Mouse (Mus musculus): Measurements from ENCODE around the gene Mtmr11. TPM values are rescaled to one million over a fixed set of nuclear protein-coding genes. Genes with fewer than 3 reads are reported as not detected.
A peak's percentile ranks its signal among the peaks of the same experiment; 100 is the strongest.

The Mtmr11 gene
- polyA plus RNA-seq, 1 experiment from 2014 or later, result 2.7 TPM

GRCm38 (mm10) chr3:96182382-96182776 lies 20.6 kb downstream of the Mtmr11 start:
- WGBS (ENCODE audit: insufficient replicate concordance), result 34% methylated on average over 4 of the region's 4 CpGs
- H3K4me1 ChIP-seq (ENCODE audit: insufficient read depth), result no peaks in the 10 kb centered on the region
- H3K9ac ChIP-seq (replicated peaks), result no peak overlapping the region
- H3K4me3 ChIP-seq (ENCODE audit: low read depth, low read length), result no peak overlapping the region
- no peak for DNase-seq
- no peaks in the 10 kb centered on the region for H3K27me3 ChIP-seq (ENCODE audit: insufficient read depth, low read length)
- no peak for TF ChIP-seq CTCF (IDR thresholded peaks at IDR 0.05; ENCODE audit: low read depth)
- TF ChIP-seq EP300 (IDR thresholded peaks at IDR 0.05; ENCODE audit: low read depth), result no peak
- no peak overlapping the region for H3K4me2 ChIP-seq (ENCODE audit: low read depth, low read length)
- H3K9me3 ChIP-seq (ENCODE audit: low read length), result no peaks in the 10 kb centered on the region
- ATAC-seq, result no peak
- H3K36me3 ChIP-seq (replicated peaks; ENCODE audit: insufficient read depth, low read length), result peaks cover 13% of the 10 kb centered on the region
- H3K27ac ChIP-seq (ENCODE audit: low read depth), result no peak overlapping the region

GRCm38 (mm10) chr3:96192977-96193376 lies 31.2 kb downstream of the Mtmr11 start:
- no peak overlapping the region for H3K4me3 ChIP-seq (ENCODE audit: low read depth, low read length)
- peaks cover 12% of the 10 kb centered on the region for H3K4me1 ChIP-seq (ENCODE audit: insufficient read depth)
- TF ChIP-seq CTCF (IDR thresholded peaks at IDR 0.05; ENCODE audit: low read depth), result no peak
- no peak for TF ChIP-seq EP300 (IDR thresholded peaks at IDR 0.05; ENCODE audit: low read depth)
- H3K36me3 ChIP-seq (replicated peaks; ENCODE audit: insufficient read depth, low read length), result no peaks in the 10 kb centered on the region
- no peak overlapping the region for H3K9ac ChIP-seq (replicated peaks)
- no peaks in the 10 kb centered on the region; the same call in 1 of the 2 replicates for H3K9me3 ChIP-seq (ENCODE audit: low read length)
- H3K4me2 ChIP-seq (ENCODE audit: low read depth, low read length), result no peak overlapping the region
- no peaks in the 10 kb centered on the region for H3K27me3 ChIP-seq (ENCODE audit: insufficient read depth, low read length)
- 68% methylated on average over 12 of the region's 12 CpGs for WGBS (ENCODE audit: insufficient replicate concordance)
- no peak for DNase-seq
- no peak for ATAC-seq
- no peak overlapping the region for H3K27ac ChIP-seq (ENCODE audit: low read depth)

DNA sequence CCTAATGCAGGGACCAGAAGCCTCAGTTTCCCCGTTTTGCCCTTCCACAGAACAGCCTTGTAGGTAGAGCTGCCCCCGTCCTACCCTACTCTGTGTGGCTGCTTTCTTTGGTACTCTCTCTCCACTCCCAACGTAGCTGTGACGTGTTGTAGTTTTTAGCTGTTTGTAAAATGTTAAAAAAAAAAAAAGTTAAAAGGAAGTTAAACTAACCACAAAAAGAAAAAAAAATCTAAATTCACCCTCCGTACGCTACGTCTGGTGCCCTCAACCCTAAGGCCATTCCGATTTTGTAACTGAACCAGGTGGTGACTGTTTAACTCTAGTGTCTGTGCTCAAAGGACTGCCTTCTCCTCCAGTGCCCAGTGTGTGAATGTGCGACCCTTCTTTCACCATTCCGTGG lies 33.2 kb downstream of the Mtmr11 start:
- ATAC-seq, result no peak
- Histone ChIP-seq H3K4me2 (ENCODE audit: low read depth, low read length) (no peak overlapping the region), H3K4me1 (ENCODE audit: insufficient read depth) (peaks cover 15% of the 10 kb centered on the region), H3K36me3 (replicated peaks; ENCODE audit: insufficient read depth, low read length) (no peaks in the 10 kb centered on the region), H3K27ac (ENCODE audit: low read depth) (no peak overlapping the region), H3K4me3 (ENCODE audit: low read depth, low read length) (no peak overlapping the region), H3K9ac (replicated peaks) (no peak overlapping the region), H3K9me3 (ENCODE audit: low read length) (no peaks in the 10 kb centered on the region; the same call in 1 of the 2 replicates), H3K27me3 (ENCODE audit: insufficient read depth, low read length) (no peaks in the 10 kb centered on the region)
- no peak for DNase-seq
- TF ChIP-seq EP300 (IDR thresholded peaks at IDR 0.05; ENCODE audit: low read depth) (no peak), CTCF (IDR thresholded peaks at IDR 0.05; ENCODE audit: low read depth) (no peak)
- WGBS (ENCODE audit: insufficient replicate concordance), result 50% methylated on average over 10 of the region's 10 CpGs

DNA sequence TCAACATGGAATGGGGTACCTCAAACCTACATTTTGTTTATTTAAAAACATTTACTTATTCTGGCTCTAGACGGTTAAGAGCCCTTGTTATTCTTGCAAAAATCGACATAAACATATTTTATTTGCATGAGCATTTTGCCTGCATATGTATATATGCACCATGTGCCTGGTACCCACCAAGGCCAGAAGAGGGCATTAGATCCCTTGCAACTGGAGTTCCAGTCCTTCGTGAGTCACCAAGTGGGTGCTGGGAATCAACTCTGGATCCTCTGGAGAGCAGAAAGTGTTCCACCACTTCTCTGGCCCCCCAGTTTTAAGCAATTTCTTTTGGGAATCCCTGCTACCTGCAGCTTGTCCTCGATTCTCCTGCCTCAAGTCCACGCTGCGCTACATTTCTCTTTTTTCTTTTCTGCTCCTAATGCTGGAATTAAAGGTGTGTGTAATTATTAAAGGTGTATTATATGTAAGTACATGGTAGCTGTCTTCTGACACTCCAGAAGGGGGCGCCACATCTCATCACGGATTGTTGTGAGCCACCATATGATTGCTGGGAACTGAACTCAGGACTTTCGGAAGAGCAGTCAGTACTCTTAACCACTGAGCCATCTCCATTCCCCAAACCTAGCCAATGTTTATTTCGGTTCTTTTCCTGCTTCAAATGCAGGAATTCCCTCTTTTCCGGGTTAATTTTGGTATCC lies 34.0 kb downstream of the Mtmr11 start:
- Histone ChIP-seq H3K27me3 (ENCODE audit: insufficient read depth, low read length) (no peaks in the 10 kb centered on the region), H3K4me1 (ENCODE audit: insufficient read depth) (peaks cover 15% of the 10 kb centered on the region), H3K4me2 (ENCODE audit: low read depth, low read length) (no peak overlapping the region), H3K9ac (replicated peaks) (no peak overlapping the region), H3K36me3 (replicated peaks; ENCODE audit: insufficient read depth, low read length) (no peaks in the 10 kb centered on the region), H3K9me3 (ENCODE audit: low read length) (no peaks in the 10 kb centered on the region; the same call in 1 of the 2 replicates), H3K27ac (ENCODE audit: low read depth) (no peak overlapping the region), H3K4me3 (ENCODE audit: low read depth, low read length) (no peak overlapping the region)
- DNase-seq, result no peak
- WGBS (ENCODE audit: insufficient replicate concordance), result 85% methylated on average over 11 of the region's 11 CpGs
- ATAC-seq, result no peak
- TF ChIP-seq EP300 (IDR thresholded peaks at IDR 0.05; ENCODE audit: low read depth), result no peak
- peak; percentile 34 for TF ChIP-seq CTCF (IDR thresholded peaks at IDR 0.05; ENCODE audit: low read depth)

DNA sequence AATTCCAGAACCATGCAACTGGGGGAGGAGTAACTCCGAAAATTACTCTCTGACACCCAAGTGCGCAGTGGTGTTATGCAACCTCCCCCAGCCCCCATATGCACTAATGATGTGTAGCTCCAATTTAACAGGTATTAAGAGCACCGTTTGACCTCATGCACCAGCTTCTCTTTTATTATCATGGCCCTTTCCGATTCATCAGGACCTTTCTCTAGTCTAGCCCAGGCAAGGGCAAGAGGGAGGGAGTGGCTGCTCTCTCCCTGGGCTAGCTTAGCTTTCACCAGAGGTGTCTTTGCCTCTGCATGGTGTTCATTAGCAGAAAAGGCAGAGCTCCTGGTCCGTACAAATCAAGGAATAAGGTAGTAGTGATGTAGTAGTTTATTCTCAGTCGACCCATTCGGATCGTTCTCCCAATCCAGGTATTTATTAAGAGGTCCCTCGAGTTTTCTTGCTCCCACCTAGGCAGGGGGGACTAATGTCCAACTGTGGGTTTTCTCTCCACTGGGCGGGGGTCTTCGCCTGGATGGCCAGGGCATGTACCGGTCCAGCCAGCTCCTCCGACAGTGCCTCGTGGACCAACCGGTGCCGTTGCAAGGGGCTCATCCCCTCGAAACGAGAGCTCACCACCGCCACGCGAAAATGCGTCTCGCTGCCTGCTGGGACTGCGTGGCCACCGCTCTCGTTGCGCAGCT lies 34.8 kb downstream of the Mtmr11 start:
- TF ChIP-seq CTCF (IDR thresholded peaks at IDR 0.05; ENCODE audit: low read depth), result no peak
- no peak for TF ChIP-seq EP300 (IDR thresholded peaks at IDR 0.05; ENCODE audit: low read depth)
- Histone ChIP-seq H3K4me3 (ENCODE audit: low read depth, low read length) (peak overlapping the region; percentile 55), H3K9me3 (ENCODE audit: low read length) (no peaks in the 10 kb centered on the region; the same call in 1 of the 2 replicates), H3K4me2 (ENCODE audit: low read depth, low read length) (peak overlapping the region; percentile 85), H3K4me1 (ENCODE audit: insufficient read depth) (peaks cover 15% of the 10 kb centered on the region), H3K36me3 (replicated peaks; ENCODE audit: insufficient read depth, low read length) (no peaks in the 10 kb centered on the region), H3K27me3 (ENCODE audit: insufficient read depth, low read length) (no peaks in the 10 kb centered on the region), H3K9ac (replicated peaks) (peak overlapping the region; percentile 61), H3K27ac (ENCODE audit: low read depth) (peak overlapping the region; percentile 88; the same call in 1 of the 2 replicates)
- WGBS (ENCODE audit: insufficient replicate concordance), result 21% methylated on average over 27 of the region's 27 CpGs
- ATAC-seq (no peak), DNase-seq (no peak)

GRCm38 (mm10) chr3:96197129-96197749 lies 35.4 kb downstream of the Mtmr11 start:
- Histone ChIP-seq H3K4me3 (ENCODE audit: low read depth, low read length) (peak overlapping the region; percentile 55), H3K4me2 (ENCODE audit: low read depth, low read length) (peak overlapping the region; percentile 85), H3K4me1 (ENCODE audit: insufficient read depth) (peaks cover 15% of the 10 kb centered on the region), H3K36me3 (replicated peaks; ENCODE audit: insufficient read depth, low read length) (no peaks in the 10 kb centered on the region), H3K9ac (replicated peaks) (peak overlapping the region; percentile 61), H3K27me3 (ENCODE audit: insufficient read depth, low read length) (no peaks in the 10 kb centered on the region), H3K27ac (ENCODE audit: low read depth) (peak overlapping the region; percentile 88), H3K9me3 (ENCODE audit: low read length) (no peaks in the 10 kb centered on the region; the same call in 1 of the 2 replicates)
- ATAC-seq (peak; percentile 89), DNase-seq (peak; percentile 87)
- under 1% methylated on average over 50 of the region's 50 CpGs for WGBS (ENCODE audit: insufficient replicate concordance)
- peak; percentile 49; the same call in 1 of the 2 replicates for TF ChIP-seq EP300 (IDR thresholded peaks at IDR 0.05; ENCODE audit: low read depth)
- TF ChIP-seq CTCF (IDR thresholded peaks at IDR 0.05; ENCODE audit: low read depth), result peak; percentile 22; the same call in 1 of the 2 replicates

Data from liver, postnatal 0 days (tissue).